In genomic region chr17:11249216-11249615, GRCm38 (mm10) we compare ENCODE assay signal across 19 mouse cellular contexts.
A peak's percentile ranks its signal among the peaks of the same experiment; 100 is the strongest.
DNase-seq lines count a peak whose midpoint lies in the region; ATAC-seq lines count a peak whose summit lies in the region.
"Had no signal": no experiment of that assay in that cellular context is flagged by ENCODE, and none has a peak within 500 bp of the region (broad histone marks: within the 10 kb centered on the region; RNA-seq: fewer than 3 reads in every experiment).

No protein-coding gene starts in this region.

- 63% methylated on average over 6 of the region's 6 CpGs for WGBS in kidney, embryonic 16.5 days
- WGBS in embryonic facial prominence, embryonic 10.5 days = 47% methylated on average over 6 of the region's 6 CpGs

- no peak overlapping the region for H3K9ac ChIP-seq in kidney, embryonic 16.5 days (replicated peaks; ENCODE audit: low read length)
- H3K9ac ChIP-seq: embryonic facial prominence, embryonic 15.5 days; liver, postnatal 0 days; midbrain, embryonic 13.5 days had no signal

- no peaks in the 10 kb centered on the region for H3K36me3 ChIP-seq in kidney, embryonic 16.5 days (ENCODE audit: insufficient read depth, low read length)
- H3K36me3 ChIP-seq in embryonic facial prominence, embryonic 10.5 days (replicated peaks) = no peaks in the 10 kb centered on the region
- H3K36me3 ChIP-seq: embryonic facial prominence, embryonic 15.5 days; midbrain, embryonic 13.5 days had no signal

- DNase-seq in embryo, embryonic 10.5 days (ENCODE audit: low spot score) = peak; percentile 8
- no peak for DNase-seq in embryo, embryonic 9.5 days (ENCODE audit: extremely low spot score)
- DNase-seq in kidney, adult 8-10 months = peak; percentile 43 to 57
- peak; percentile 17 for DNase-seq in embryonic facial prominence, embryonic 10.5 days (ENCODE audit: low spot score)
- DNase-seq in kidney, postnatal 36 days = peak; percentile 25 to 45
- no peak for DNase-seq in urinary bladder, postnatal 25 days (ENCODE audit: low spot score)
- DNase-seq: adrenal gland, postnatal 14 days; cerebellum, postnatal 10 days; gastrocnemius, adult 2 months; heart, adult 2 months; liver, postnatal 0 days; lung, postnatal 36 days; thymus, postnatal 36 days had no signal

- no peaks in the 10 kb centered on the region for H3K27me3 ChIP-seq in kidney, embryonic 16.5 days (ENCODE audit: insufficient read depth, low read length)
- no peaks in the 10 kb centered on the region for H3K27me3 ChIP-seq in embryonic facial prominence, embryonic 10.5 days (replicated peaks; ENCODE audit: low read depth, poor library complexity, severe bottlenecking)
- H3K27me3 ChIP-seq: embryonic facial prominence, embryonic 15.5 days; midbrain, embryonic 13.5 days had no signal

- H3K4me2 ChIP-seq in kidney, embryonic 16.5 days (replicated peaks; ENCODE audit: low read depth, low read length) = no peak overlapping the region
- H3K4me2 ChIP-seq: embryonic facial prominence, embryonic 15.5 days; midbrain, embryonic 13.5 days had no signal

- H3K27ac ChIP-seq in kidney, embryonic 16.5 days (ENCODE audit: low read length) = no peak overlapping the region
- H3K27ac ChIP-seq in embryonic facial prominence, embryonic 10.5 days (replicated peaks) = no peak overlapping the region
- H3K27ac ChIP-seq: embryonic facial prominence, embryonic 15.5 days; gastrocnemius, adult 2 months; heart, adult 2 months; midbrain, embryonic 13.5 days; stomach, postnatal 0 days had no signal

- no peaks in the 10 kb centered on the region for H3K9me3 ChIP-seq in kidney, embryonic 16.5 days (ENCODE audit: low read length)
- H3K9me3 ChIP-seq in embryonic facial prominence, embryonic 10.5 days = no peaks in the 10 kb centered on the region
- H3K9me3 ChIP-seq: embryonic facial prominence, embryonic 15.5 days; midbrain, embryonic 13.5 days had no signal

- no peak for ATAC-seq in kidney, embryonic 16.5 days (ENCODE audit: low FRiP score, low TSS enrichment)
- no peak for ATAC-seq in cerebellum, adult (ENCODE audit: insufficient number of reproducible peaks, low FRiP score, low TSS enrichment)
- ATAC-seq: hindbrain, embryonic 16.5 days; liver, postnatal 0 days; midbrain, embryonic 13.5 days had no signal

- 0 out of 2 replicates have a peak, but pooled peaks cover 3% of the 10 kb centered on the region for H3K4me1 ChIP-seq in kidney, embryonic 16.5 days (ENCODE audit: insufficient read depth, low read length)
- H3K4me1 ChIP-seq in embryonic facial prominence, embryonic 10.5 days = peaks cover 10% of the 10 kb centered on the region; the same call in 1 of the 2 replicates
- H3K4me1 ChIP-seq: midbrain, embryonic 13.5 days had no signal

- no peak overlapping the region for H3K4me3 ChIP-seq in kidney, embryonic 16.5 days (ENCODE audit: low read length)
- H3K4me3 ChIP-seq in embryonic facial prominence, embryonic 10.5 days = no peak overlapping the region
- H3K4me3 ChIP-seq: embryonic facial prominence, embryonic 15.5 days; gastrocnemius, adult 2 months; heart, adult 2 months; midbrain, embryonic 13.5 days had no signal

Comparison
In these comparisons a context has a peak if more than half of its experiments do, and no peak if none do; other contexts are left out.
1. DNase-seq: peak in embryo, embryonic 10.5 days (single experiment), kidney, adult 8-10 months (2 of 2), embryonic facial prominence, embryonic 10.5 days (single experiment) and kidney, postnatal 36 days (2 of 2); none in embryo, embryonic 9.5 days (single experiment) and urinary bladder, postnatal 25 days (single experiment).